Mouse (Mus musculus) cerebellum, adult 2 months (tissue): ENCODE measurements around the gene BC107364.

Experiments
- CTCF ChIP-seq: fragments of 200-500 bp; IDR thresholded peaks from 2 replicates; pipeline ENCODE4 v1.5.1; 2011; ENCODE audit warnings: low read depth, mild to moderate bottlenecking, control low read depth, low read length, moderate library complexity, borderline replicate concordance; ENCODE audit not compliant: insufficient read depth
- POLR2A ChIP-seq: fragments of 200-500 bp; IDR thresholded peaks from 2 replicates; pipeline ENCODE4 v1.6.1; 2011; ENCODE audit warnings: low read length, control low read depth, borderline replicate concordance; ENCODE audit not compliant: insufficient read depth

GRCm38 (mm10) chr3:96500691-96501265, 48.7 kb upstream of the BC107364 start:
- no peak for TF ChIP-seq CTCF
- TF ChIP-seq POLR2A: no peak
